Mouse (Mus musculus): ENCODE measurements at regions not wholly inside any gene's neighbourhood (a gene's known extent, or its start where the extent isn't known, plus 50 kb on each side); places are given as distances from the start of the nearest gene placed in this dataset.

- DNase-seq (ENCODE audit: low spot score), result no peak
These were observed 168.1 kb upstream of the Olig3 start for GRCm38 (mm10) chr10:19188082-19188742.

- no peak for DNase-seq (ENCODE audit: low spot score)
These were observed 168.6 kb upstream of the Olig3 start for GRCm38 (mm10) chr10:19187716-19188081.

DNA sequence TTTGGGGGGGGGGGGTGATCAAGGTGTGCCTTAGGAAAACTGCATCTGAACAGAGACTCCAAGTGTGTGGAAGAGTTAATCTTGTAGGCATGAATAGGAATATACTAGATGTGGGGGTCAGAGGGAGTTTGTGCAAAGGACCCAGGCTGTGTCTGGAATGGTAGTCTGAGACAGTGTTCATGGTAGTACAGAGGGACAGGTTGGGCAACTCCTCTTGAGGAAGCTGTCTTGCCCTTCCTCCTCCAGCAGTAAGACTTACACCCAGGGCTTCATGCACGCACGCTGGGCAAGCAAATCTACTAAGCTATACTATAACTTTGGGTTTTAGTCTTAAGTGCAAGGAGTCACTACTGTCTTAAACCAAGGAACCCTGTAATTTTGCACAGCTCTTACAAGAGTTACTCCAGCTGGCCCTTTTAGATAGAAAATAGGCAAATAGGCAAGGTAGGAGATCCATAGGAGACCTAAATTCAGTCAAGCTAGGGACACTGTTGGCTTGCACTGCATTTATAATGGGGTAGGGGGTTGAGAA lies 169.2 kb upstream of the Olig3 start:
- DNase-seq (ENCODE audit: low spot score), result no peak

DNA sequence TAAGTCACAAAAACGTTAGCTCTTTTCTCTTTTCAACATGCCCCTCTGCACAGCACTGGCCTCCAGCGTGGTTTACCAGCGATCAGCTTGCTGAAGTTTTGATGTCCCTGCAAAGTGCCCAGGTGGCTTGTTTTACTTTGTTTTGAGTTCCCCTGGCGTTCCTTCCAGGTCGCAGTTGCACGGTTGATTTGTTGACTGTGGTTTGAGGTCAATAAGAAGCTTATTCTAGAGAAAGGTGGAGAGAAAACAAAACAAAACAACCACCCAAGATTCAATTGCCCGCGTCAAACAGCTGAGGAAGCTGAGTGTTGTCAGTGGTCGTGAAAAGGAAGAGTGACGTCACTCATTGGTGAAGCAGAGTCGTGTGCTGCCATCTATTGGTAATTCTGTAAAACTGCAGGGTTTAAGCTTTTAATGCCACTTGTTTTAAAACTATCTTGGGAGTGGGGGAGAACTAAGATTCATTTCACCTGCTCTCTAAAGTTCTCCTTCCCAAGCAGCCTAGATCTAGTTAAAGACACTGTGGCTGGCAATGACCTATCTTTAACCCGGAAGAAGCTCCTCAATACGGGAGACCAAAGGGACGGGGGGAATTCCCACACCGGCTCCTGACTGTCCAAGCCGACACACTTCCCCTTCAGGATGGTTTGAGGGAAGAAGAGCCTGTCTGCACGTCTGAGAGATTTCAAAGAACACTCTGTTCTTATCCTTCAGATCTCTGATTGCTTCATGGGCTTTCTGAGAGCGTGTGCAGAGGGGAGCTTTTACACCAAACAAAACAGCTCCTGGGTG lies 170.3 kb upstream of the Olig3 start:
- no peak for DNase-seq (ENCODE audit: low spot score)

DNA sequence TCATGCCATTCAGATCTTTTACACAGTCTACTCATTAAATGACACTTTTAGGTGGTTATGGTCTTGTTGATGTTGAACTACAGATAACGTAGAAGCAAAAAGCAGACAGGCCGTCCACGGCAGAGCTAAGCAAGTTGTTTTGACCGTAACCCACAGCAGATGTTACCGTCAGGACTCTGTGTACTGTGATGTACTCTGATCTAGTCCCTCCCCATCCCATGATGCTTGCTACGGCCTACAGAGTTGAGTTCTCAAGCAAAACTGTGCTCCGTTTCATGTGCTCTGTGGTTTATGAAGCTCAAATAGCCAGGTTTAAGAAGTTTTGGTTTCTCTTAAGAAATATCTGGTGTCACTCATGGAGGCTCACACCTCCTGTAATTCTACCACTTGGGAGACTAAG lies 169.4 kb upstream of the Tnfaip3 start:
- no peak for DNase-seq (ENCODE audit: low spot score)

DNA sequence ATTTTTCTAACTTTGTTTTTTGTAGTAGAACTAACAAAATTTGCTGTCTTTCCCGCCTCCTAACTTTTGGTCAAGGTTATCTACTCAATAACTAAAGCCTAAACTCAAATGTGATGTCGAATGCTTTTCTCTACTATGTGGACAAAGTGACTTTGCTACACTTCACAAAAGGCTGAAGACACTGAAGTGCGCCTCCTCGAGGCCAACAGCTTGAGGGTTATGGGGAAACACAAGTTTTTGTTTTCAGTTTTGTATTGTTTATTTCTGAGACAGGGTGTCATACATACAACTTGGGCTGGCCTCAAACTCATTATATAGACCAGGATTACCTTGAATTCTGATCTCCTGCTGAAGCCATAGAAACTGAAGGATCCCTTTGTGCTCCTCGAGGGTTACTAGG lies 162.4 kb upstream of the Tnfaip3 start:
- DNase-seq (ENCODE audit: low spot score), result no peak

DNA sequence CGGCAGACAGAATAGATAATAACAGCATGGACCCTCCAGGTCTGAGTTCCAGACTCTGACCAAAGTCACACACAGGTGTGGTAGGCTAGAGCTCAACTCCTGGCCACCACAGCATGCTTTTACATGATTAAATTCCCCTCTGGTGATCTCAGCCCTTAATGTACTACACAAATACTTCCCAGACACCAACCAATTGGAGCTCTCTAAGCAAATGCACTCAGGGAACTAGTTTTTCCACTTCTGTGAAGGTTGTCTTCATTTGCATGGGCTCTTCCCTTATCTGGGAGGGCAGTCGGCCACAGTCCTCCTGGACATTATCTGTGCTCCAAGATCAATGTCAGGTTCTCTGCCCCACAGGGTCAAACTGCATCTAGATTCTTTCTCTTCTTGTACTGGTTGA lies 162.0 kb upstream of the Tnfaip3 start:
- DNase-seq (ENCODE audit: low spot score), result no peak

DNA sequence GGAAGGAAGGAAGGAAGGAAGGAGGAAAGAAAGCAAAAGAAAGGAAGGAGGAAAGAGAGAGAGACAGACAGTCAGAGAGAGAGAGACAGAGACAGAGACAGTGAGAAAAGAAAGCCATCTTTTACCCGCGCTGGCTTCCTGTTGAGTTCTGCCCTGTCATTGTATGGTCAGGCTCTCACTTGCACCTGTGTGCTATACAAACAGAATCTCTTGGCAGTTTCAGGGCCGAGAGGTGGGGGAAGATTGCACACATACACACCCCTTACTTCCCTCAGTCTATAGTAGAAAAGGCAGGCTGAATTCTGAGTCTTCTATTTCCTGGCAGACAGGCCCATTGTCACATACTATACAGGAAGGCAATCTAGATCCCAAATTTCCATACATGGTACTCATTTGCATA lies 160.8 kb upstream of the Tnfaip3 start:
- no peak for DNase-seq (ENCODE audit: low spot score)

DNA sequence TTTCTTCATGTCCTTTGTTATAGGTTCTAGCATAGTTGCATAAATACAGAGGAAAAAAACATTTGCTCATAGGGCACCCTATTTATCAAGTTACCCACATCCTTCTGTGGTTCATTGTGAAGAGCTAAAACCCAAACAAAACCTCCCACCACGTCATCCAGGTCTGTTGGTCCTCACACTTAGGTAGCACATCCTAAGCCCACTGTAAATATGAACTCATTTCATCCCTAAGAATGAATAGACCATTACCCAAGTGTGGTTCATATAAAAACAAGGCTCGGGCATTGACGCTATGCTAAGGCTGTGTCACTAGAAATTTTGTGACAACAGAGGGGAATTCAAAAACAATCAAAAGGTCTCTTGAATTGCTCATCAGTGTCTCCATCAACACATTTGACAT lies 156.4 kb upstream of the Tnfaip3 start:
- DNase-seq (ENCODE audit: low spot score), result no peak

GRCm38 (mm10) chr10:19170596-19170995 lies 155.1 kb upstream of the Tnfaip3 start:
- no peak for DNase-seq (ENCODE audit: low spot score)

GRCm38 (mm10) chr10:19169272-19169671 lies 153.8 kb upstream of the Tnfaip3 start:
- no peak for DNase-seq (ENCODE audit: low spot score)

- DNase-seq (ENCODE audit: low spot score), result no peak
These were observed 152.9 kb upstream of the Tnfaip3 start for GRCm38 (mm10) chr10:19168362-19168761.

GRCm38 (mm10) chr10:19167641-19168271 lies 152.3 kb upstream of the Tnfaip3 start:
- DNase-seq (ENCODE audit: low spot score), result no peak

- DNase-seq (ENCODE audit: low spot score), result no peak
These were observed 151.6 kb upstream of the Tnfaip3 start for GRCm38 (mm10) chr10:19167101-19167500.

DNA sequence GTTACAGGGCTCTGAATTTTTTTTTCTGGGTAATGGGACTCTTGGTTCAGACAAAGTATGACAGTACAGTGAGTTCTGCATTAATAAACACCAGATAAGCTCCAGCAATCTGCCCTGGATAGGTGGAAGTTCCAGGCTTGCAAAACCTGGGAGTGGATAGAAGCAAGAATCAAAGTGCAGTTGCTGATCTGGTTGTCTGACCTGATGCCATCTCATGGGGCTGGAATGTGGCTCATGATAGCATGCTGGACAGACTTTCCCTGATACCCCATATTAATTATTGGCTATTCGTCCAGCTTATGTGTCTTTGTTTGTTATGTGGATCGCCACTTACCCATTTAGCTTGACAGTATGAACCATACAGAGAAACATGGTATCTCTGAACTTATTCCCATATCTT lies 146.6 kb upstream of the Tnfaip3 start:
- DNase-seq (ENCODE audit: low spot score), result no peak

DNA sequence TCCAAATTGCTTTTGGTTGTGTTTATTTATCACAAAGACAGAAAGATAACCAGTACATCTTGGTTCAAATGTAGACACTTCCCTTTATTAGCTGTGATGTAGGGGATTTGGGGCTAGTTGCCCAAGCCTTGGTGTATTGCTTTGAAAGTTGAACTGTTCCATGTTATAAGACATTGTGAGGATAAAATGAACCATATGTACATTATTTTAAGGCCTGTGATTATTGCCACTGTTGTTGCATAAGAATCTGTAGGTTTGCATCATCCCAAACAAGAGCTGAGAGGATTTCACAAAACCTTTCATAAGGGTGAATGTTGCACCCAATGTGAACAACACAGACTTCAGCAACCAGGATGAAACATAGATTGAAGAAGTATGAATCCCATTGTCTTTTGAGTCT lies 145.7 kb upstream of the Tnfaip3 start:
- DNase-seq (ENCODE audit: low spot score), result no peak

- no peak for DNase-seq (ENCODE audit: low spot score)
These were observed 138.6 kb upstream of the Tnfaip3 start for GRCm38 (mm10) chr10:19154041-19154440.

DNA sequence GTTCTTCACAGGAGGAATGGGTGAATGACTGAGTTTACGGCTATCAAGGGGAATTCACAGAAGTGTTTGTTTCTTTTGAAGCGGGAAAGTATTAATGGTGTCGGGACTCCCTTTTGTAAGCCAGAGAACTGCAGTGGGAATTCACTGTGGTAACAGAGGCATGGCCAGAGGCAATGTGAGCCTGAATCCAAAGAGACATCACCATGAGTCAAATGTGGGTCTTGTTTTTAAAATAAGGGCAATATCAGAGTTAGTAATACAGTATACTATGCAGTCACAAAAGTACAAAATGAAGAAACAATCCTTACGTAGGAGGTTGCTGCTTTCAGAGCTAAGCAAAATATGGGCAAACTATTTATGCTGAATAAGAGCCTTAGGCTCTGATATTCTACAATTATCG lies 137.3 kb upstream of the Tnfaip3 start:
- DNase-seq (ENCODE audit: low spot score), result no peak

DNA sequence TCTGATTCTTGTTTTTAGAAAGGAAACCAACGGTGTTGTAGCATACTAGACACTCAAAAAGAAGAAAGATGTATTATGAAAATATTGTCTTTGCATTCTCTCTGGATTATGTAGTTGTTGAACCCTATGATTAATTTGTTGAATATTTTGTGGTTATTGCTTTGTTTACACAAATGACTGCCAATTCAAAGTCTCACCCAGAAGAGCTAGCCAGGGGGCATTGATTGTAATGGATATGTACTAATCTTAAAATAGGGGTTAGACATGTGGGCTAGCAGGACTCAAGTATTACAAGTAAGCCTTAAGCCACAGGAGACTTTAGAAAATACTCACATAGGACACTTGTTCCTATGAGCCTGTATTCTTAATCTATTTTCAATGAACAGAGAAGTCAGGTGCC lies 135.3 kb upstream of the Tnfaip3 start:
- no peak for DNase-seq (ENCODE audit: low spot score)

GRCm38 (mm10) chr10:19150005-19150404 lies 134.5 kb upstream of the Tnfaip3 start:
- DNase-seq (ENCODE audit: low spot score), result no peak

- DNase-seq (ENCODE audit: low spot score), result no peak
These were observed 133.9 kb upstream of the Tnfaip3 start for GRCm38 (mm10) chr10:19149196-19149869.

- DNase-seq (ENCODE audit: low spot score), result no peak
These were observed 126.0 kb upstream of the Tnfaip3 start for GRCm38 (mm10) chr10:19141481-19141880.

DNA sequence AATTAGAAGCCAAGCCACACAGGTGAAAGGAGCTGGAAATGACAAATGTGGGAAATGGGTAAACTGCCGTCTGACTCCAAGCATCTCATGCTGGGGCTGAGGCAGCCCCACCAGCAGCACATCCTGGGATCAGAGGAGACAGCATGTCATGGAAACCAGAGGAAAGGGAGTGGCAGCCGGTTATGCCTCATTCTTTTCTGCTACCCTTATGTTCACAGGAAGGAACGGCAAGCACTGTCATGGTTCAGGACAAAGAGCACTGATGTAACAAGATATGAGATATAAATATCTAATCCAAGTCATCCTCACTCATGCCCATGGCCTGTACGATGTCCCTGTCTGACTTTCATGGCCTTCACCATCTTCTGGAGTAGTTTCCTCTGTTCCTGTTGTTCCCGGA lies 125.2 kb upstream of the Tnfaip3 start:
- DNase-seq (ENCODE audit: low spot score), result no peak
